Mouse (Mus musculus) B cell, adult 67 days (primary cell): ENCODE results near the gene Celf2. TPM values are rescaled to one million over a fixed set of nuclear protein-coding genes. Genes with fewer than 3 reads are reported as not detected.

Experiments used
- total RNA-seq, 2 experiments: library from RNA; stranded (reverse); gene quantifications; 4 replicates each; pipeline ENCODE4 v1.2.4; 2023

Celf2 gene
- 100 to 1,000 TPM; 212 to 213 TPM for total RNA-seq

GRCm38 (mm10) chr2:7509463-7509862 lies at the start of gene Celf2:
TSS of gene Celf2 (minus strand) at chr2:7509563.

